Mouse (Mus musculus): ENCODE data around the gene Fkbp8.

The Fkbp8 gene

DNA sequence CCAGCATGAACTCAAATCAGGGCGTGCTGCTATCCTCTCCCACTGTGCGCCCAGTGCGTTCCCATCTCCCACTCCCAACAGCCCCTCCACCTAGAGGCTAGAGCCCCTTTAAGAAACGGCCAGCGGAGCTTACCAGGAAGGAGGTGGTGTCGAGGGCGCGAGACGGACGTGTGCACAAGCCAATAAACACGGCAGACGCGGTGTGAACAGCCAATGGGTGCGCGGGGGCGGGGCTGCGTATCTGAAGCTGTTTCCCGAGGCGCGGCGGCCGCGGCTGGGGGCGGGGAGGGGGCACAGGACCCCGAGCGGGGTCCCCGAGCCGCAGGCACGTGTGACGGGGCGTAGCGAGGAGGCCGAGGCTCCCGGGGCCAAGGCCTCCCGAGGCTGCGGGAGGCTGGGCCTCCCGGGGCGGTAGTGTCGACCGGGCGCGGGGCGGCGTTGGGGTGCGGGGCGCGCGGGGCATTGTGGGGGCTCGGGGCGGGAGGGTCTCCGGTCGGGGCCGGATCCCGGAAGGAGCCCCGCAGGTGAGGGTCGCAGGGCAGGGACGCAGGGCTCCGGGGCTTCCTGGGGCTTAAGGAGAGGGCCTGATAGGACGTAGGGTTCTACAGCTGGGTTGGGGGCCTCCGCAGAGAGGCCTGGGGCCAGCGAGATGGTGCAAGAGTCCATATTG lies at the start of gene Fkbp8, which contains the start of gene Kxd1:
Gene Fkbp8 (plus strand): TSS at position 213 of the 670 bp plus-strand sequence.
Gene Kxd1 (minus strand): TSS at position 445 of the 670 bp plus-strand sequence.
- in situ Hi-C loops (cut with MboI, MseI): no loop called here

DNA sequence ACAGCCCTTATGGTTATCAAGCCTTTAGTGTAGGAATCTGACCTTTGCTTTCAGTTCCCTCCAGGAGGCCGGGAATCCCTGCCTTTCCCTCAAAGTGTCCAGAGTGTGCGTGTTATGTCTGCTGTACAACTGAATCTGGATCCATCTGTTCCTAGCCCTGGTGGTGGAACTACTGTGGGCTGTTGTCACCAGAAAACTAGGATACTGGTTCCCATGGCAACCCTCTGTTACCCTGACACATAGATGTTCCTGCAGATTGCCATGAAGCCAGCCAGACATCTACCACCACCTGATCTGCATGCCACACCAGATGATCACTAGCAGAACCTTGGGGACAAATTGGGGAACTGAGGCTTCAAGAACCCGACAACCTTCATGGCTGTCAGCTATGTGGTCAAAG lies 45.6 kb upstream of the Fkbp8 start:
- in situ Hi-C loops (cut with MboI, MseI): no loop called here

DNA sequence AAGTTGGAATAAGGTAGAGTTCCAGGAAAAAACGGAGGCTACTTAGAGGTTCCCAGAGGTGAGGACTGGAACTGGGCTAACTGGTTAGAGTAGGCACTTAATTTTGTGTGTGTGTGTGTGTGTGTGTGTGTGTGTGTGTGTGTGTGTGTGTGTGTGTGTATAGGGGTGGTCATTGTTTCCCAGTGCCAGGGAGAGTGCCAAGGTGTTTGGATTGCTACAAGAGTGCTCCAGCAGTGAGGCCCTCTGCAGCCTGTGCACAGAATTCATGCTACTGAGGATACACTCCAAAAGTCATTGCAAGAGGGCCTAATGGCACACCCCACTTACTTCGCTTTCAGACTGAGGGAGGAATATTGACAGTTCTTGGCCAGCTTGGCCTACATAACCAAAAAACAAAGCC lies 44.6 kb upstream of the Fkbp8 start:
- in situ Hi-C loops (cut with MboI, MseI): no loop called here

DNA sequence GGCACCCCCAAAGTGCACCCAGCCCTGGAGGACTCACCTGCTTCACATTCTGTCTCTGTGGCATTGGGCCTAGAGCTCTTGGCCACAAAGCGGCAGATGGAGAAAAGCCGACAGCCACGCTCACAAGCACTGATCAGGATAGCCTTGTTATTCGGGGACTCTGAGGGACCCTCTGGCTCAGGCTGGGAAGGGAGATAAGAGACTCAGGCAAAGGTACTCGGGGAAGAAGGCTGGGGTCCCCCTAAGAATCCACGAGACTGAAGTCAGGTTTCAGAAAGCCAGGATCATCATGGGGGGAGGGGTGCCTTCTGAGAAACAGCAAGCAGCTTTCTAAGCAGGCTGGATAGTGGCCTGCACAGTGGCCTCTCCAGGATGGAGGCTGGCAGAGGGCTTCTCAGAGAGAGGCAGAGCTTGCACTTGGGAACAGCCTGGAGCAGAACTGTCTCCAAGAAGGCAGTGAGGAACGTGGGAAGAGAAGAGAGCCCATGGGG lies 41.3 kb upstream of the Fkbp8 start:
- in situ Hi-C loops (cut with MboI, MseI): no loop called here

DNA sequence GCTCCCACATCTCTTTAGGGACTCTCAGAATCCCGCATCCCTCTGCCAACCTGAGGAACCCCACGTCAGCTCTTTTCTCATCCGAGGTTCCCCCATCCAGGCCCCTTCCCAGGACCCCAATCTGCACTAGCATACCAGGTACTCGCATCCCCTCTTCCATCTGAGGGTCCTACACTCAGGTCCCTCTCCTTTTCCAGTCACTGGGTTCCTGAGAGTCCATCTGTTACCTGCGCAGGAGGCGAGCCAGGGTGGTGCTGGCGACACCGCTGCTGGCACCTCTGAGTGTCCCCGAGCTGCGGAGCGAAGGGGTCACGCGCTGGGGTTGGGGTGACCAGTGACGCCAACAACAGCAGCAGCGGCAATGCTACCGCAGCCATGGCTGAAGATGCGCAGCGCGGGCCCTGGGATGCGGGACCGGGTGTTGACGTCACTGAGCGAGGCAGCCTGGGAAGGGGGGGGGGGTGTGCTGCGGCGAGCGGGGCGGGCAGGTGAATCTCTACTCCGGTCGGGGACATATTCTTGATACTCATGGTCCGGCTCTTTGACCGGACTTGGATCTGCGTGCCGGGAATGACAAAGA lies 40.5 kb upstream of the Fkbp8 start, which contains the start of gene Tmem59l:
Gene Tmem59l (minus strand): TSS at position 418 of the 580 bp plus-strand sequence.
- in situ Hi-C loops (cut with MboI, MseI): no loop called here

DNA sequence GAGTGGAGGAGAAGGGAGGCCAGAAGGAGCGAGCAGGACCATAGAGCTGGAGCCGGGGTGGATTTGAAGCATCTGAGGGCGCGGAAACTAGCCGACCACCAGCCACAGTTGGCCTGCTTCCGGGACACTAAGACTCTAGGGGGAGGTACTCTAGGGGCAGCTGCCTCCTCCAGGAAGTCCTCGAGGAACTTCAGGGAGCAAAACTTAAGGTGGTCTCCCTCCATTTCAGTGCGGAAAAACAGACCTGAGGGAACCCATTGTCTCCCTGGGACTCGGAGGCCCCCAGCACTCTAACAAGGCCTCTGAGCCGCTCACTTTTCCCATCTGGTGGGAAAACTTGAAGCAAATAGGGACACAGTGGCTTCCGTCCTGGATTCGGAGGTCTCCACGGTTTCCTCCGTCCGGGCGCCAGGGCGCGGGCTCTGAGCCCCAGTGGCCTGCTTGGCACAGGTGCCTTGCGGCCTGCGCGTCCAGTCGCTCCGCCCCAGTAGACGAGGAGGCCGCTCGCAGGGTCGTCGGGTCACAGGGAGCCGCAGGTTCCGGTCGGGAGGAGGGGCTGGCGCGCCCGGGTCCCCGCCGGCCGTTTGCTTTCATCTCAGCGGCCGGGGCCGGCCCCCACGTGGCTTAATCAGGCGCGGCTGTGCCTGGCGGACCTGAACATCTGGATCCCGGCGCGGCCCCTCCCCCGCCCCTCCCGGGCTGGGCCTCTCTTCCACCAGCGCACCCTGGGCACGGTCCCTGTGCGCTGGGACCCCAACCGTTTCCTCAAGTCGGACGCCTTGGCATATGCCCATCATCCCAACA lies 39.3 kb upstream of the Fkbp8 start:
- in situ Hi-C loops (cut with MboI, MseI): no loop called here

DNA sequence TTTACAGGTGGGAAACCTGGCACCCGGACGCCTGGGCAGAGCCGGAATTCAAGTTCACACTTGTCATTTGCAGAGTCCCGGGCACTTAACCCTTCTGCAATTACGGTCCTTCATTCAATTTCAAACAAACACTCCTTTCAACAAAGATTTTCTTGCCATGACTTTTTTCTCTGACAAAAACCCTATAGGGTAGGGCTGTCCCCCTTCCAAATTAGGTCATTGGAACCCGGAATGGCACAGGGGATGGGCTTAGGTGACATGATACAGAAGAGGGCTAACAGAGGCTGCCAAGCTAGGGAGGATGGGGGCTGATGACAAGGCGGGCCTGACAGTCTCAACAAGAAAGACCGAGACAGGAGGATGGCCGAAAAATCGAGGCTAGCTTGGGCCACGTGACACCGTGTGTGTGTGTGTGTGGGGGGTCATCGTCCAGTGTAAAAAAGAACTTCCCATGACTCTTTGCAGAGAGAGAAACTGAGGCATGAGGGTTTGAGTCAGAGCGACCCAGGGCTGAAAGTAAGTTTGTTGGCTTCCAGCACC lies 38.5 kb upstream of the Fkbp8 start:
- in situ Hi-C loops (cut with MboI, MseI): no loop called here

DNA sequence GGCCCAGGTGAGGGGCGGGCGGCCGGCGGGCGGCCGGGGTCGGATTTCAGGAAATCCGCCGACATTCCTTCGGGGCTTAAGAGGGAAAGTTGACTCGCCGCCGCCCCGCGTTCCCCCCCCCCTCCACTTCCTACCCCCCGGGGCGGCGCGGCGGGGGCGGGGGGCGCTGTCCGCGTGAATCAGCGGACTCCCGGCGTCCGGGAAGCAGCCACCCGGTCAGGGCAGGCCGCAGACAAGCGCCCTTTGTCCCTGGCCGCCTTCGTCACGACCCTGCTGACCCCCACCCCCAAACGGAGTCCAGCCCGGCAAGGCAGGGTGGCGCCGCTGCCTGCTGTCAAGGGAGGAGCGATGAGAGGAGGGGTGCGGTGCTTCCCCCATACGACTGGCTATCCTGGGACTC lies 37.9 kb upstream of the Fkbp8 start:
- in situ Hi-C loops (cut with MboI, MseI): no loop called here

DNA sequence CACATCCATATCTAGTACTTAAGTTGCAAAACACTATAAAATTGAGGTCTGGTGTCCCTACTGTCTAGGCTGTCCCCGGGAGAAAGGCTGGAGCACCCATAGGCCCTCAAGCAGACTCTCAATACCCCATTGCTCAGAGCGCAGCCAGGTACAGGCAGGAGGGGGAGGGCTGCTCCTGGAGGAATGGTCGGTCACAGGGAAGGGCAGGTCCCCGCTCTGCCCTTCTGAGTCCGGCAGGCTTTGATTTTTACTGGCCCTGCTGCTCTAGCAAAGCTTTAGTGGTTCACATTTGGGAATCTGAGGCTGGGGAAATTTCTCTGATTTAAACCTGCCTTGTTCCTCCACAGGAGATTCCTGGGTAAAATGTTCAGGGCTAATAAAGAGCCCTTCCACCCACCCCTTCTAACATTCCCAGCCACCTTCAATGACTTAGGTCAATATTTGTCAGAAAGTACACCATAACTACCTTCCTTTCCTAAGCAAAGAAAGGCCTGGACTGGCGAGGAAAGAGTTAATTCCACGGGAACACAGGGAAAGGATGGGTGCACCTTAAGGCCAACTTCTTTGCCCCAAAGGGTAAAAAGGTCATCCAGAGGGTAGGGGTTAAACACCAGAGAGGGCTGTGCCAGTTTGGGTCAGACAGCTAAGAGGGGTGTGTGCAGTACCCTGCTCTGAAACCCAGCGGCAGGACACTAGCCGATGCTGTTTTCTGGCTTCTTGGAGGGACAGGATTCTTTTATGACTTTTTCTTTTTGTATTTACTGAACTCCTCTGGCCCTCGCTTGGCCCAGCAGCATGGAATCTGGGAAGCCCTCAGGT lies 37.3 kb upstream of the Fkbp8 start:
- in situ Hi-C loops (cut with MboI, MseI): no loop called here

DNA sequence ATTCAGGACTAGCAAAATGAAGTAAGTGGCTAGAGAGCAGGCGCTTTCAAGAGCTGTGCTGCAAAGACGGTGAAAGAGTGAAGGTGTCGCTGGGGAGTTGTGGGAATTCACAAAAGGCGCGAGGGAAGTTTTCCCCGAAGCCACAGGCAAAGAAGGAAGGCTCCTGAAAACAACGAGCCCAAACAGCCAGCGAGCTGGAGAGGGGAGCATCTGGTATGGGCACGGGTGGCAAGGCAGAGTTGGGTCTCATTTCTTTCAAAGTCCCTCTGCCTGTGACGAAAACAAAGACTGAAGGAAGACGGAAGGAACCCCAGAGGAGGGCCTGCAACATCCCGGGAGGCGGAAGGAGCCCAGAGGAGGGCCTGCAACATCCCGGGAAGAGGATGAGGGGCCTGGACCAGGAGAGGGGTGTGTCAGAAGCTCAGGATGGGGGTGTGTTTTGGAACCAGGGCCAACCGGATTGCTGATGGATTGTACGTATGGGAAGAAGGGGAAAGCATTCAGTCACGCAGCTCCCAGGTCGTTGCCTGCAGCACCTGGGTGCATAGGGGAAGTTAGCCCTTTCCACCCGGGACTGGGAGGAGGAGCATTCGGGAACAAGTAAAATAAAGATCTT lies 36.5 kb upstream of the Fkbp8 start:
- in situ Hi-C loops (cut with MboI, MseI): no loop called here

DNA sequence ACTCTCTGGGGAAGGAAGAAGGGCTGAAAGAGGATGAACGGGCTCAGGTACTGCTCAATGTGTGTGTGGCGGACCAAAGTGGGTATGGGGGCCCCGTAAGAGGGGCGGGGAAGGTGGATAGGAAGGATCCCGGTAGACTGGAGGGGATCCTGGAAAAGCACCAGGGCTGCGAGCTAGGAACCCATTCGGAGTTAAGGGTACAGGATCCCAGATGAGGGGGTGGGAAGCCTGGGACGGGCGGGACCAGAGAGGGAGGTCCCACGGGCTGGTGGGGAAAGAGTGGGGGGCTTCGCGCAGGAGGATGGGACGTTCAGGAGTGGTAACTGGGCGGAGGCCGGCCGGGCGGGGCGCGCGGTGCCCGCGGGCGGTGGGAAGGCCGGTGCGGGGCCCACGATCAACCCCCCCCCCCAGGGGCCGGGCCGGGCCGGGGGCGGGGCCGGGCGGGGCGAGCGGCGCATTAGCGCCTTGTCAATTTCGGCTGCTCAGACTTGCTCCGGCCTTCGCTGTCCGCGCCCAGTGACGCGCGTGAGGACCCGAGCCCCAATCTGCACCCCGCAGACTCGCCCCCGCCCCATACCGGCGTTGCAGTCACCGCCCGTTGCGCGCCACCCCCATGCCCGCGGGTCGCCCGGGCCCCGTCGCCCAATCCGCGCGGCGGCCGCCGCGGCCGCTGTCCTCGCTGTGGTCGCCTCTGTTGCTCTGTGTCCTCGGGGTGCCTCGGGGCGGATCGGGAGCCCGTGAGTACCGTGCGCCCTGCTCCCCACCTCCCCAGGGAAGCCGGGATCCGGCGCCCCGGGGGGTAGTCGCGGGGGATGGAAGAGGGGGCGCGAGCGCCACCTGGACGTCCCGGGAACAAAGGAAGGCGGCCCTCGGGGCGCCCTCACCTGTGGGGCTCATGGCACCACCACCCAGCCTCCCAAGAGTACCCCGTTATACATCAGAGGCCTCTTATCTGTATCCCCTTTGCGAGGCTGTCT lies 34.6 kb upstream of the Fkbp8 start, which contains the start of gene Crlf1:
Gene Crlf1 (plus strand): TSS at position 495 of the 977 bp plus-strand sequence.
- in situ Hi-C loops (cut with MboI, MseI): no loop called here

DNA sequence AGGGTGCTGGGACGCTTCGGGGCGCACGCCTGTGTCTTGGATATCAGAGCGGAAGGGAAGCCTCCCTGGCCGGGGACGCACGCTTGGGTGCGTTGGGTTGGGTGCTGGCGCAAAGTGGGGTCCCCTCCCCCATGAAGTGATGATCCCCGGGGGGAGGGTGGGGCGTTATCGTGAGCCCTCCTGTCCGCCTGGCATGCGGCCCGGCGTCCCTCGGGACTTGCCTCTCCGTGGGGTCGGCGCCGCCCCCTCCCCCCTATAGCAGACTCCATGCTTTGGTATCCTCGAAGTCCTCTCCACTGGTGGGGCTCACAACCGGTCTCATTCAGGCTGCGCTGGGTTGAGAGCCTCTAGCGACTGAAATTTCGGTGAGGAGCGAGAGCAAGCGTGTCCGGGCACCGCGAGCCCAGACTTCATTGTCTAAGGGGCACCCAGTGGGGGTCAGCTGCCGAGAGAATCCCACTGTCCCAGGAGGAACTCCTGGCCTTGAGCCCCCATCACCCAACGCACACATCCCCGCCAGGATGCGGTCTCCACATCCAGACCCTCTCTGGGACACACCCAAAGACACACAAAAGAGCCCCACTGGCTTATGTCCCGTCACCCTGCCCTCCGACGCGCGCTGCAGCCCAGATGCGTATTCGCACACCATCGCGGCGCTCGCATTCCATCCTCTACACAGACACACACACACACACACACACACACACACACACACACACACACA lies 33.7 kb upstream of the Fkbp8 start:
- in situ Hi-C loops (cut with MboI, MseI): no loop called here

DNA sequence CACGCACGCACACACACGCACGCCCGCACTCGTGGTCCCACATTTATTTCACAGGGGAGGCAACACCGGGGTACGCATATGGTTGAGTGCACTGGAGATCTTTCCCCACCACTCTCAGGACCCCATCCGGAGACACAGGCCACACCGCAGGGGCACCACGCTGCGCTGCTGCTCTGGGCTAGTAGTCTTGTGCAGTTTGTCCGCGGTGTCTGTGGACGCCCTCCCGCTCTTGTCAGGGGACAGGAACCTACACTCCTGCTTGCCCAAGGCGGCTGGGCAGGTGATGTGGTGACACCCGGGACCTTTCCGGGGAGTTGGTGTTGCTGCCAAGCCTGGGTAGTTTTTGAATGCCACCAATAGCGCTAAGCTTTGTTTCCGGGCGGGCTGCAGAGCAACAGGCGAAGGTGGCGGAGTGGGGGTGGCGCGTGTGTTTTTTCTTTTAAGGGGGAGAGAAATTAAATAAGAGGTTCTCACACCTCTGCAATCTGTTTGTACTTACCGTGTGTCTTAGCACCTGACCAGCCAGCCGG lies 33.0 kb upstream of the Fkbp8 start:
- in situ Hi-C loops (cut with MboI, MseI): no loop called here

DNA sequence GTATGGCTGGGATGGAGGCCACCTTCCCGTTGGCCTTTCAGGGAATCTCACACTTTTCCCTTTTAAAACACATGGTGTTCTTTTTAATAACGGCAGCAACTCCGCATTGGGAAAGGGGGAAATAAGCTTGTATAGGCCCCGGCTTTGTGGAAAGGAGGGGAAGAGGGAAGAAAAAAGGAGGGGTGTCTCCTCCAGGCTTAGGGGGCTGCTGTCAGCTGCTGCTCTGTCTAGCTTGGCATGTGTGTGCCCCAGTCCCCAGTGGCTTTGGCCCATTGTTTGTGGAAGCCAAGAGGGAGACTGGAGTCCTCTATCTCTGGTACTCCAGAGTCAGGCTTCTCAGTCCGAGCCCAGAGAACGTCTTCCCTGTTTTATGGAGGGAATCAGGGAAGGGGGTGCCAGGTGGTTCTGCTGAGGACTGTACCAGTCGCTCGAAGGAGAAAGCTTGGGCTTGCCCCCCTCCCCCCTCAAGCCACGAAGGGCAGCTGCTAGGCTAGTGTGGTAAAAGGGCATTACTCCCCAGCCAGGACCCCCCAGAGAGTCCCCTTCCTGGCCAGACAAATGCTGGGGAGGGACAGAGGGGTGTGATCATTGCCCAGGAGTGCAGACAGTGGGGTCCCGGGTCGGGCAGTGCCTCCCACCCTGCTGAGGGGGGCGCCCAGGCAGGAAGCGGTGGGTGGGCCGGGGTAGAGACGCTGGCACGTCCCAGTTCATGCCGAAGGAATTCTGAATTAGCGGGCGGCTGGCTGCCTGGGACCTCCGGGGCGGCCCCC lies 32.3 kb upstream of the Fkbp8 start:
- in situ Hi-C loops (cut with MboI, MseI): no loop called here

DNA sequence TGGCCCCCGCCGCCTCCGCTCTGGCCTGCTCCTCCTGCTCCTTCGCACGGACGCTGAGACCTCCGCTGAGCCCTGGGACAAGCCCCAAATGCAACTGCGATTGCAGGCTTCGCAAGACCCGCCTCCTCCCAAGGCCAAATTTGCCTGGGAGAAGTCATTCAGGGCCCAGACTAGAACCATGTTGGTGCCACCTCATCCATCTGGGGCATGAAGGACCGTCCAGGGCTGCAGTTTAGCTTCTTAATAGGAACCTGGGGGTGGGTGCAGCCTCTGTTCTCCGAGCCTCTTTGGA lies 31.8 kb upstream of the Fkbp8 start:
- in situ Hi-C loops (cut with MboI, MseI): no loop called here

DNA sequence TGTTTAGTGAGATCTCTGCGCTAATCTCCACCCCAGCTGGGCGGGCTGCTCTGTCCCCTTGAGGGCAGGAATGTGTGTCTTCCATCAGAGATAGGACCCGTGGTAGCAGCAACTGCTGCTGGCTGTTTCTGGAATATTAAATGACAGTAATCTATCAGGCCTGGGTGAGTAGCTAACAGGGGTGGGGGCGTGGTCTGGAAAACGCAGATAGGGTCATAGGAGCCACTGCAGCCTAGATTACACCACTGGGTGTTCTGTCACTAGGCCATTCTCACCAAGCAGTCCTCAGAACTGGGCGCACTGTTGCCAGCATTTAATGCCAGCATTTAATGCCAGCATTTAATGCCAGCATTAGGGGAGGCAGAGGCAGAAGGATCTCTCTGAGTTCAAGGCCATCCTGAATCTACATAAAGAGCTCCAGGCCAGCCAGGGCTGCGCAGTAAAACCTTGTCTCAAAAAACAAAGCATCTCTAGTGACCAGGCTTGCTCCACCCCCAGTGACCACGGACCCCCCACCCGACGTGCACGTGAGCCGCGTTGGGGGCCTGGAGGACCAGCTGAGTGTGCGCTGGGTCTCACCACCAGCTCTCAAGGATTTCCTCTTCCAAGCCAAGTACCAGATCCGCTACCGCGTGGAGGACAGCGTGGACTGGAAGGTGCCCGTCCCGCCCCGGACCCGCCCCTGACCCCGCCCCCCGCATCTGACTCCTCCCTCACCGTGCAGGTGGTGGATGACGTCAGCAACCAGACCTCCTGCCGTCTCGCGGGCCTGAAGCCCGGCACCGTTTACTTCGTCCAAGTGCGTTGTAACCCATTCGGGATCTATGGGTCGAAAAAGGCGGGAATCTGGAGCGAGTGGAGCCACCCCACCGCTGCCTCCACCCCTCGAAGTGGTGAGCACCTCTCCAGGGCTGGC lies 26.9 kb upstream of the Fkbp8 start:
- in situ Hi-C loops (cut with MboI, MseI): loop anchor here (5.0 to 25.0 kb wide), 2 partner anchors 88 to 1162 kb away; partner anchors contain the start of gene Unc13a
